ENCODE assay signal across 18 mouse cellular contexts in the genomic region with DNA sequence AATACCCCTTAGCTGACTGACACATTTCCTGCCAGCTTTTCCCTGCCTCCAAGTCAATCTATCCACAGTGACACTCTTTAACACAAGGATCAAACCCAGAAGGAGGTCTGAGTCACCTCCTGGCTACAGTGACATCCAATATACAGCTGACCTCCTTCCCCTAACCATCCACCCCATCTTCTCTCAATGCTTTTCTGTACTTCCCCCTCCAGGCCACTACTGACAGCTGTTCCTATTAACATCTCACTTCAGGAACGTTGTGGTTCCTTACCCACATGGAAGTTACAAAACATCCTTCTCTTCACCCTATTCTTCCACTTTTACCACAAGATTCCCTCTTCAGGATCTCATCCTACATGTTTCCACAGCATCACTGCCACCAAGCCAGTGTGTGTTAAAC.
"Had no signal": no experiment of that assay in that cellular context is flagged by ENCODE, and none has a peak within 500 bp of the region (broad histone marks: within the 10 kb centered on the region; RNA-seq: fewer than 3 reads in every experiment).

No protein-coding gene starts in this region.

- H3K4me1 ChIP-seq: liver, embryonic 15.5 days; lung, embryonic 15.5 days; megakaryocyte, embryonic 14.5 days; midbrain, embryonic 13.5 days; midbrain, embryonic 15.5 days; neural tube, embryonic 12.5 days had no signal

- H3K4me3 ChIP-seq: liver, embryonic 15.5 days; lung, embryonic 15.5 days; megakaryocyte, embryonic 14.5 days; midbrain, embryonic 13.5 days; midbrain, embryonic 15.5 days; neural tube, embryonic 12.5 days had no signal

- ATAC-seq: liver, postnatal 0 days; lung, postnatal 0 days; midbrain, embryonic 13.5 days; midbrain, embryonic 15.5 days had no signal

- H3K36me3 ChIP-seq: liver, embryonic 15.5 days; lung, embryonic 15.5 days; midbrain, embryonic 13.5 days; midbrain, embryonic 15.5 days; neural tube, embryonic 12.5 days had no signal

- H3K27ac ChIP-seq: liver, embryonic 15.5 days; lung, embryonic 15.5 days; midbrain, embryonic 13.5 days; midbrain, embryonic 15.5 days; neural tube, embryonic 12.5 days had no signal

- H3K4me2 ChIP-seq: liver, embryonic 15.5 days; lung, embryonic 15.5 days; midbrain, embryonic 11.5 days; midbrain, embryonic 13.5 days; midbrain, embryonic 15.5 days; neural tube, embryonic 12.5 days had no signal

- DNase-seq: liver, postnatal 0 days; lung, adult 2 months; lung, postnatal 14 days; lung, postnatal 36 days; right cerebral cortex, postnatal 25 days; right cerebral cortex, postnatal 4 days; spleen, adult 18-20 months; thymus, adult 18-20 months; thymus, postnatal 25 days; thymus, postnatal 4 days had no signal

- H3K9me3 ChIP-seq: liver, embryonic 15.5 days; lung, embryonic 15.5 days; midbrain, embryonic 15.5 days; neural tube, embryonic 12.5 days had no signal

- H3K27me3 ChIP-seq: liver, embryonic 15.5 days; lung, embryonic 15.5 days; megakaryocyte, embryonic 14.5 days; midbrain, embryonic 13.5 days; midbrain, embryonic 15.5 days; neural tube, embryonic 12.5 days had no signal

- H3K9ac ChIP-seq: liver, embryonic 15.5 days; liver, postnatal 0 days; lung, embryonic 15.5 days; midbrain, embryonic 13.5 days; midbrain, embryonic 15.5 days; neural tube, embryonic 12.5 days had no signal
